Mouse (Mus musculus): ENCODE data around the gene Dppa3.

GRCm38 (mm10) chr6:122609771-122610170 is 16.4 kb upstream of the Dppa3 start, which contains the start of gene Gdf3:
- no peak for TF ChIP-seq POLR2A (IDR thresholded peaks at IDR 0.05; ENCODE audit: extremely low read depth, insufficient read depth, low read length)
- no peak for TF ChIP-seq CTCF (IDR thresholded peaks at IDR 0.05; ENCODE audit: low read depth, low read length)
